Mouse (Mus musculus): ENCODE measurements at regions not wholly inside any gene's neighbourhood (a gene's known extent, or its start where the extent isn't known, plus 50 kb on each side); places are given as distances from the start of the nearest gene placed in this dataset.

DNA sequence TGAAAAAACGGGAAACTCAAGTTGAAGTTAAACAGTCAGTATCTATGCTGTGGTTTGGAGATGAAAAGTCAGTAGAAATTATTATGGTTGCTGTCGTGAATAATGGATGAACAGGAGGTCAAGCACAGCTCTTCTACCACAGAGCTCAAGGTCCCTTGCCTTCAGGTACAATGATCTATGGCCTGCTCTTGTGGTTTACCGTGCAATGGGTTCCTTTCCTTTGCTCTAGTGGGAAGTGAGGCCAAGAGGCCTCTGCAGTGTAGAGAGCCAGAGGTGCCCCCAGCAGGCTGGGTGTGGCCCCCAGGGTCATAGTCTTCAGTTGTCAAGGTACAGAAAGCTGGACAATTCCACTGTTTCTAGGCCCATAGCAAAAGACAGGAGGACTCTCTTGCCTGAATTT lies 255.0 kb upstream of the Shh start:
- TF ChIP-seq CTCF (IDR thresholded peaks at IDR 0.05; ENCODE audit: low read depth) (no peak), EP300 (IDR thresholded peaks at IDR 0.05; ENCODE audit: low read depth) (no peak)

Measured in heart, postnatal 0 days (tissue).